Mouse (Mus musculus): ENCODE measurements around the gene Gm6890.
"Not testable (repeated sequence)": the region's sequence is repeated elsewhere in the genome, so short reads cannot be mapped to it uniquely, and the experiment has no call there.

Gene Gm6890

GRCm38 (mm10) chrX:74740627-74741026 is at the start of gene Gm6890:
Gm6890 (plus strand) TSS chrX:74740927.
- not testable (repeated sequence) for DNase-seq (ENCODE audit: low read depth, low spot score)

DNA sequence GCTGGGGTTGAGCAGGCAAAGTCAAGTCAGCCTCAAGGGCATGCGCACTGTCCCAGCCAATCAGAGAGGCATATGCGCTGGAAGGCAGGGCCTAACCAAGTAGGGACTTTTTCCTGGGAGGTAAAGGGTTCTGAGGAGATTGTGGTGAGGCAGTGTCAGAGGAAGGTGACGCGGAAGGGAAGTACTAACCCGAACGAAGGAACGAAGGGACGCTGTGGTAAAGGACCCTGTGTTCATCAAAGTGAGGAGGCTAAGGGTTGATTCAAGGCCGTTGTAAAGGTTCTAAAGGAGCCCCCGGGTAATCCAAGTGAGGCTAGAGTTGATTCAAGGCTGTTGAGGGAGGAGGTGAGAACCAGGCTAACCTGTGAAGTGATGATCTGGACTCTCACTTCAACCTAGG is 14.5 kb upstream of the Gm6890 start:
- DNase-seq (ENCODE audit: low read depth, low spot score), result not testable (repeated sequence)

- not testable (repeated sequence) for DNase-seq (ENCODE audit: low read depth, low spot score)
These were observed 30.0 kb downstream of the Gm6890 start for GRCm38 (mm10) chrX:74770715-74771114.

All from retina, postnatal 7 days (tissue).